Mouse (Mus musculus) gastrocnemius, adult 18-20 months (tissue): ENCODE measurements around the gene Ncam1. TPM values are rescaled to one million over a fixed set of nuclear protein-coding genes. Genes with fewer than 3 reads are reported as not detected.

Experiments
- DNase-seq: peaks from one replicate; pipeline ENCODE4 v3.0.0; 2021; ENCODE audit warnings: low spot score
- long read RNA-seq, 2 experiments: library from polyadenylated mRNA; stranded (forward); transcript quantifications; one replicate each; pipeline ENCODE4 v2.0.0; 2021
- total RNA-seq, 2 experiments: library from RNA; stranded (reverse); gene quantifications; 2 replicates each; pipeline ENCODE4 v1.2.3; 2021

Gene Ncam1
- total RNA-seq, result 10 to 100 TPM; 10.3 to 12.7 TPM
- long read RNA-seq, experiment 1, partial matches to known transcripts, result 1 of 1 reads
- long read RNA-seq, experiment 1, other reads (novel, unspliced or antisense), result 0 of 1 reads
- long read RNA-seq, experiment 2, result 0 reads

DNA sequence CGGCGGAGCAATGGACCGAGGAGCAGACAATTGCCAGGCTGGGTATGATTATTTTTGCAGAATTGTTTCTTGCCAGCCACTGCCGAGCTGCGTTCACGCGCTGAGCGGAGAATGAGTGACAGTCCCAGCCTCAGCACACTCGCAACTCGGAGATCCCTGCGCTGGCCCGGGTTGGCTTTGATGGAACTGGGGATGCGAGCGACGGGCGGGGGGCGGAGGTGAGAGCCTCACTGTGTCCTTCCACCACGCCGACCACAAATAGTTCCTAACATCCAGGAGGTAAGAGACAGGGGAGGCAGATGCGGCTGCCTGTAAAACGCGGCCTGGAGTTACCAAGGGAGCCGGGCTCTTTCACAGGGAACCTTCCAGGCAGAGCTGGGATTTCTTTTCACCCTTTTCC lies at the start of gene Ncam1:
Gene Ncam1 (minus strand): TSS at position 120 of the 400 bp plus-strand sequence.
- DNase-seq, result peak; percentile 58

DNA sequence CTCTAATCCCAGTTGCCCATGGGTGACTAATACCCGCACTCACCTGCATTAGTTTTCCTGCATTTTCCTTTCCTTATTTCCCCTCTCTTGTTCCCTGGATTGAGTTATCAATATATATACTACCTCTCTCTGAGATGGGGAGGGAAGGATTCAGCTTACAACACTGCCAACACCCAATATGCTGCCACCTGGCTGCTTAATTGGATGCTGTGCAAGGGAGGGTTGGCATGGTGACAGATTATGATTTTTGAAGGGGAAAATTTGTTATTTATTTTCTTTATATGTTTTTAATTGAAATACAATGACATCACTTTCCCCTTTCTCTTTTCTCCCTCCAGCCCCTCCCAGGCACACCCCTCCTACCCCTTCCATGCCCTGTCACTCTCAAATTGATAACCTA lies 35.3 kb upstream of the Ncam1 start:
- no peak for DNase-seq

DNA sequence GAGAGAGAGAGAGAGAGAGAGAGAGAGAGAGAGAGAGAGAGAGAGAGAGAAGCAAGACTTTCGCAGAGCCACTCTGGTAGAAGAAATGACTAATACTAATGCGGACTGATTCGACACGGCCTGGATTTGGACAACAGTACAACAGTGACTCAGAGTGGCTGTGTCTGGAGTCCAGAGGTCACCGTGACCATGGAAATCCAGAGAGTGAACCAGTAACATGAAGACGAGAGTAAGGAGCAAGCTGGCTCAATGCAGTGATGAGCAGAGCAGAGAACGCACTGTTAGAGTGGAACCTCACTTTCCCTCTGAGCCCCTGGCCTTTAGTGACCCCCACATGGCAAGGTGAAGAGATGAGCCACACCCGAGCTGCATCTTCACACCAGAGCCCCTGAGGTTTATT lies 28.9 kb upstream of the Ncam1 start:
- no peak for DNase-seq

DNA sequence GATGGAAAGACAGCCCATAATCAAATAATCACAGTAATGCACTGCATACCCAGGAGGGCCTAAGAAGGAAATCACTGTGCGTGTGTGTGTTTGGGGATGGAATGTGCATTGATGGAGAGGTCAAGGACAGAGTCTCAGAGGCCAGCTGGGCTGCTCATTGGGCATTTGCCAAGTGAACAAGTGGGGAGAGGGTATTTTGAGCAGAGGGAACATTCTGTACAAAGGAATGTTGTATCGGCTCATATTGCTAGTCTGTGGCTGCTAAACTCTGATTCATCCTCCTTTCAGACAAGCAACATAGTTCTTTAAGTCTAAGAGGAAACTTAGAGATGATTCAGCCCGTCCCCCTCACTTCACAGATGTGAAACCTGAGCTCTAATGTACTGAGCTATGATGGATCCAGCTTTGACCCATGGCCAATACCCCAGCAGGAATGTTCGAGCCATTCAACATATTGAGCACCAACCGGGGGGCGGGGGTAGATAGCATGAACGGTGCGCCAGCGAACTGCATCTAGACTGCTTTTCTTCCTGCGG lies 17.5 kb upstream of the Ncam1 start:
- no peak for DNase-seq

DNA sequence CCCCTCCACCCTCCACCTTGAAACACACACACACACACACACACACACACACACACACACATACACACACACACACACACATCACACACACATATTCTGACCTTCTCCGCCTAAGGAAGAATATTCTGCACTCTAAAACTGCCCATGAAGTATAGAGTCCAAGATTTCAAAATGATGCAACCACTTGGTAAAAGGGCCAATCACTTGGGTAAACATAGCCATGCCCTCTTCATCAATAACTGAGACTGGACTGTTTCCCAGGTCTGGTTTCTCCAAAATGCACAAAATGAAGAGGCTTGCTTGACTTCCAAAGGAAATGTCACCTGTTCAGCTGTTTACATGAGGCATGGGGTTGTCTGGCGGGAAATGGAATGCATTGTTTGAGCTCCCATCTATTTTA lies 15.7 kb upstream of the Ncam1 start:
- DNase-seq, result no peak

DNA sequence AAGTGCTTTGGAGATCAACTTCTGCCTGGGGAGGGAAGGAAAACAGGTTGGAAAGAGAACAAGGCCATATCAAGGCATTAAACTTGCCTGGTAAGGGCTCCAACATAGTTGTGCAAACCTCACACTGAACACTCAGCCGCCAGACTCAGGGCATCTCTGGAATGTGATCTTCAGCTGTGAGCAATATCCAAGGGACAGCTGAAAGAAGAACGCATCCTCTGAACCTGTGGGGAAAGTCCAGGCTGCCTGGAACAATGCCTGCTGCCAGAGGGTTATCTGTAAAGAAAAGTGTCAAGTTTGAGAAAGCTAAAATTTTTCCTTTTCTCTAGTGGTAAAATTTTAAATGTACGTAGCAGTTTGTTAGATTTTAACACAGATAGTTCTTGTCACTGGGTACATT lies 4.5 kb upstream of the Ncam1 start:
- no peak for DNase-seq

DNA sequence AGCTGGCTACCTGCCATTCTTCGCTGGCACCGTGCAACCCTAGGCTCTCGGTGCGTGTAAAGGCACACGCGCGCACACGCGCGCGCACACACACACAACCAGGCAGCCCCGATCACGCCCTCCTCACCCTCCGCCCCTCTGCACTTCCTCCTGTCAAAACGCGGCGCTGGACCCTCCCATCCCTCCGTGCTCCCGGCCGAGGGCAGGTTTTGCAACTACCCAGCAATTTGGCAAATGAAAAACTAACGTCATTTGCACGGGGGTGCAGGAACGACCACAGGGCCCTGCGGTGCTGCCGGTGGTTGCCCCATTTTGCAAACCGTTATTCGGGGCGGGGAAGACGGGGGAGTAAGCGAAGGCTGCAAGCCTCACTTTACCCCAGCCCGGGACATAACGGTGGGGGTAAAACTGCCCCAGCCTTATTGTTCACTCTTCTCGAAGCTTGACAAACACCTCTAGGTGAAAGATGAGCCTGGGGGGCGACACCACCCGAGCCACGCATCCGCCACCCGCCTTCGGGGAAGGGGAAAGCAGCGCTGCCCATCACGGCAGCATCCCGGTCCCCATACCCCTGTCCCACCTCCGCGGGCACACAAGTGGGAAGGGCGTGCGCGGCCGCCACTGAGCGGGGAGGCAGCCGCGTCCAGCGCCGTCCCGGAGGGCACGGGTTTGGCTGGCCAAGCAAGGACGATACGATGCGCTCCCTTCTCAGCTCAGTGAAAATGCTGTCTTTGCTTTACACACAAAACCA lies 729 bp downstream of the Ncam1 start:
- DNase-seq, result peak; percentile 29

DNA sequence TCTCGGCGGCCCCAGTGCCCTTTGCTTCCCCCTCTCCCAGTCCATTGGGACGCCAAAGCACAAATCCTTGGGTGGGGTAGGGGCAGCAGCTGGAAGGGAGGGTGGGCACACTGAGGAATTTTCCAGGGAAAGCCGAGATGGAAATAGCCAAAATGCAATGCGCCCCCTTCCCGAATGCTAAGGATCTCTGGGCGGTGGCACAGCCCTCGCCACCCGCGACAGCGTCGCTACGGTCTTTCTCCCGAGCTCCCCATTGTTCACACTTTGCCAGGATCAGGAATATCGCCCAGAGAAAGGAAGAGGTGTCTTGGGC lies 1.3 kb downstream of the Ncam1 start:
- DNase-seq, result no peak

DNA sequence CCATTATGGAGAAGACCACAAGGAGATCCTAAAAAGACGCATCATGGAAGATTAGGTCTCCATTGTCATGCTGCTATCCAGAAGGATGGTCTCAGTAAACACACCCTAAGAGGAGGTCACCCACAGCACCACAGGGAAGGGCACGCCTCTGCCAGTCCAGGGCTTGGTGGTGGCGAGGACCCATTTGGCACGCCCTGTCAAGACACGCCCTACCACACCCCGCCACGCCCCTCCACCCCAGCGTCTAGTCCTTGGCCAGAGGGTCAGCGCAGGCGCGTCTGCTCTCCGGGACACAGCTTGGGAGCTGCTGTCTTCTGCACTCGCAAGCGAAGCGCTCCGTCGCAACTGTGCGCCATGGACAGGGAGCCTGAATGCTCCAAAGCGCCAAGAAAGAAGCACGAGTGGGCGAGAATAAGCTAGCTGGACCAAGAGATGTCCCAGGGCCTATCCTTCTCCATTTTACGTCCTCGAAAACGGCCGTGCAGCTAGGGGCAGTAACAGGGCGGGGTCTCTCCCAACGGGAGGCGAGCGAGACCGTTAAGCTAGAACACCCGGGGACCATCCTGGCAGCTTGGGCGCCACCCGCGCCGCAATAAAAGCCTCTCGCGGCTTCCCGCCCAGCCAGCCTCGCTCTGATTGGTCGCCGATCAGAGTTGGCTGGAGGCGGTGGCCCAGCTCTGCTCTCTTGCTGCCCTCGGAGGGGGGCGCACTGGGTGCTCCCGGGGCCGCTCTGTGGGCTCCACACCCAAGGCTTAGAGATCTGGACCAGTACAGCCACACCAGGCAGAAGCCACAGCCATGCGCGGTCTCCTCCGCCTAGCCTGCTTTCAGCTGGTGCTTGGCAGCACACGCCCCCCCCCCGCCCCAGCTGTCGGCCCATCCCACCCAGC lies 1.9 kb downstream of the Ncam1 start:
- DNase-seq, result peak; percentile 31

DNA sequence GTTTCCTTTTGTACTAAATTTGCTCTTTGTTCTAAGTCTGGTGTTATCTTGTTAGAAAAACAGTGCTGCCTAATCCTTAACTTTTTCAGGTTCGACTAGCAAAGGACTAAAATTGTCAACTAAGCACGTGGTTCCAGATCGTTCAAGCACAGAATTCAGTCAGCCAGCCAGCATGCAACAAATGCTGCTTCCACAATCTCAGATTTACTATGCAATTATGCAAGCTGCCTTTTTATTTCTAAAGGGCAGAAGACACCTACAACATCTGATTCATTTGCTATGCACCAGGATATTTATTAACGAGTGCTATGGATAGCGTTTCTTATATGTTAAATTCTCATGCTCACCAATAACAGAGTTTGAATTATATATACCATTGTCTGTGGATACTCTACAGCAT lies 2.8 kb downstream of the Ncam1 start:
- DNase-seq, result no peak

DNA sequence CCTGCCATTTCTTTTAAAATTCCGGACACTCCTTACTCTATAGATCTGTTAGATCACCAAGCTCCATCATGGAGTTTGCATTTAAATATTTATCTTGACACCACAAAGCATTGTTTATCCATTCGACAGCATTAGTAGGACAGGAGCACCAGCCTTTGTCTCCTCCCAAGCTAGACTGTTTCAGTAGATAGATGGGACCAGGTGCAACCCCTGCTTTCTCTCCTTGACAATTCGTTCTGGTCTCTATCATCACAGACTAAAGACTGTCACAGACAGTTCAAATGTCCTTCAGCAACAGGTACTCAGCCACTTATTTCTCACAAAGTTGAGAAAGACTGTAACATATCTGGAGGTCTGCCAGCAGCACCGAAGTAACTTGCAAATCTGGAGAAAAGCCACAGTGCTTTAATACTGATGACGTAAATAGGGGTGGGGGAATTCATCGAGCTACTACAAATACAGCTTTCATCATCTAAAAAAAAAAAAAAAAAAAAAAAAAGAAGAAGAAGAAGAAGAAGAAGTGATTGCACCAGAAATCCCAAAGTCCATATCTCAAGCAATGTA lies 4.7 kb downstream of the Ncam1 start:
- no peak for DNase-seq

DNA sequence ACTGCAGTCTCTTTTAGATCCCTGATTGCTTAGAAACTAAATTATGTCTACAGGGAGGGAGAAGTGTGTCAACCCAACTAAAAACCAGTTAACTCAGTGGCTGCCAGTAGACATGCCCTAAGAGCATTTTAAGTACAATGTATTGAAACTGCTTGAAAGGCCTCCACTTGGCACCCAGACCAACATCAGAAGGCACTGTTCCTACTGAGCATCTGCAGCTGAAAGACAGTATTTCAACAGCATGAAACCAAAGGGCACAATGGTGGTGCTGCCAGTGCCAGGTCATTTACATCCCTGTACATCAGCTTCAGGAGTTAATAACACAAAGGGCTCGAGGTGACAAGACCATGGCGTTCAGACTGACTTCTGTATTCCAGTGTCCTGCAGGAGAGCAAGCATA lies 5.5 kb downstream of the Ncam1 start:
- DNase-seq, result no peak

DNA sequence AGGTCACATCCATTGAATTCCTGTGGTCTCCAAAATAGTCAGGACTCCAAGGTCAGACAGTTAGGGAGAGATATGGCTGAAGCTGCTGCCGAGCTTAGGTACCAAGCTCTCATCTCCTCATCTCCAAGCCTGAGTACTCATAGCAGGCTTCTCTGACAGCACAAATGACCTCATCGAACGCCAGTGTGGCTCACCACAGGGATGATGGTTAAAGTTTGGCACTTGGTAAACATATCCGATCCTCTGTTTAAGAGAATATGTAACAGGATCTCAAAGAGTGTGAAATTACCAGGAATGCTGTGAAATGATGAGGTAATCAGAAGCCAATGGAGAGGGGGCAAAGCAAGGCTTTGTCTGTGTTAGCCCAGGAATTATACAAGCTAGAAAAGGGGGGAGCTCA lies 6.1 kb downstream of the Ncam1 start:
- no peak for DNase-seq

DNA sequence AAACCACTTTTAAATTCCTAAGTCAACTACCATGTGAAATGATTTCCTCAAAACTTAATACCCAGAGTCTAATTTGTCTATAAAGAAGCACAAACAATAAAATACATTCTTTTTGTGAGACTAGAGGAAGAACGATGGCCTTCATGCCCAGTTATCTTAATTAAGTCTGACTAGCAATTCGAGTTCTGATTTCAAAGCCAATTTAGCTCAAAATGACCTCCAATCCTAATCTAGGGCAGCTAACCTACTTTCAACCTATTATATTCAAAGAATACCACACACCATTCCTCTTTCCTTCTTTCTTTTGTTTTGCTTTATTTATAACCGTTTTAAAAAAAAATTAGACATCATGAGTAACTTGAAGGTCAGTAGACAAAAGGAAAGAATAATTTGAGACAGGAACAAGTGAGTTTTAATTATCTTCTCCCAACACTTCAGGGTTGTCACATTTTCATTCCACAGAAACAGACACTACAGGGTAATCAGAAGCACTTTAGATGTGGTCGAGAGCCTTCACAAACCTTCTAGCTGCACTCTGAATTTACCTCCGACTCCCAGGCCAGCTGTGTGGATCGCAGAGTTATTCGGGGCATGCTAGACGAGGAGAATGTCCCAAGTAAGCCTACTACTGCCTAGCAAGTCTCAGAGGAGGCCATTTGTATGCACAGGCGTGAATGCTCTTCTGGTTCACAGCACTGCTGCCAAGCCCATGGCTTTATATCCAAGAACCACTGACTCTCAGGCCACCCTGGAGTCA lies 17.5 kb downstream of the Ncam1 start:
- DNase-seq, result no peak

DNA sequence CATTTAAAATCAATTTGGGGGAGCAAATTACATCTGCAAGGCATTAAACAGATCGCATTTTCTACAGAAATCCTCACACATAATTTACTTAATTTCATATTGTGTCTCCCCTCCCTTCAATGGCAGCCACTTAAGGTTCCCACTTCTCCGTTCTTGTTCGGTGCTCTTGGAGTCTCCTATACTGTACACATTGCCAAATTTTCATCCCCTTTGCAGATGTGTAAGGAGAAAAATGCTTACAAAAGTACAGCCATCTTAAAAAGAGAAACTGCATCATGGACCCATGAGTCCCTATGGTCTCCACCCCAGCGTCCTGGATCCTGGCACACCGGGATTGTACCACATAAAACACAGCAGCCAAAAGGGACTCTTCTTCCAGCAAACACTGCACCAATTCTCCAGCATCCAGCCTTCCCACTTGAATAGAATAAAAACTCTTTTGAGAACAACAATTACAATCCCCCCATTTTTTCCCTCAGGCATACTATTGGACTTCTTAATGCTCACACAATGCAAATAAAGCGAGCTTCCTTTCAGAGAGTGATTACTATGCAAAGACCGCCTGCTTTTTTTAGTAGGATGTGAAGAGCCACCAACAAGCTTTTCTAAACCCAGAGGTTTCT lies 21.6 kb downstream of the Ncam1 start:
- DNase-seq, result no peak

DNA sequence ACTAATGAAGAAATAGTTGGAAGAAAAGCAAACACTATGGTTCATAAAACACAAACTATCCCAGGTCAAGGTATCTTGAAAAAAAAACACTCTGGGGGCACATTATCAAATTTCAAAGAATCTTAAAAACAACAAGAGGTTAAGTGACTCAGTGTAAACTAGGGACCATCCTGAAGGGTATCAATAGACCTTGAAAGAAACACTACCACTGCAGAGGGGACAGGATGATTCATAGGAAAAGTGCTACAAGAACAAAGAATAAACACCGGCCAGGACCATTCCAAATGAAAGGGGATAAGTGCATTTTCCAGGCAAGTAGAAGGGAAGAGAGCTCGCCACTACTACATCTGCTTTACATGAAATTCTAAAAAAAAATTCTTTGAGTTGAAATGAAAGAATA lies 32.1 kb downstream of the Ncam1 start:
- DNase-seq, result no peak

DNA sequence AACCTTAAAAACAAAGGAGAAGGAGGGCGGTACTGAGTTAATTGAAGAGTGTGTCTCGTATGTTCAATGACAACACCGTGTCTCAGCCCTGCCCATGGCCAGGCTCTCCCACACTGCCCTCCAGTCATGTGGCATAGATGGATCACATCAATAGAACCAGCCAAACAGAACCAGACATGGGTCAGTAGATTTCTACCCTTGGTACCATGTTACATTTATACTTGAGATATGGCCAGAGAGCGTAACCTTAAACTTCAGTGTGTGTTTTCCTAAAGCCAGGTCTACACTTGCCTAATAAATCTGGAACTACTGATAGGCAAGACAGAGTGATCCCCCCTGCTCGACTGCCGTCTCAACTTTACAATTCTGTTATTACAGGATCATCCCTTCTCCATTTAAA lies 38.2 kb downstream of the Ncam1 start:
- DNase-seq, result no peak

DNA sequence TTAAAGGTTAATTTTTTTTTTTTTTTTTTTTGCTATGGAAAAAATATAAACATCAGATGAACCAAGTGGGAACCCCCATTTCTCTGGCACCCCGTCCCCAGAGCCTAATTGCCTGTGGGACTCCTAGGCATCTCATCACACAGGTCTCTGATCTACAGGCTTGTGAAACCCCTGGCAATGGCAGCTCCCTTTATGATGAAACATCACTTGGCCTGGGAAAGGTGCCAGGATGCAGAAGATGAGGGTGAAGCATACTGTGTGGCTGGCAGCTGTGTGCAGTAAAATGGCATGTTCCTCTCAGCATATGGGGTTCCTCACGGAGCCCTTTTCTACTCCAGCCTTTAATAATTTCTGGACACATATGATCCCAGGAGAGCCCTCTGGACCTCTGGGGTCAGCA lies 40.3 kb downstream of the Ncam1 start:
- DNase-seq, result no peak

DNA sequence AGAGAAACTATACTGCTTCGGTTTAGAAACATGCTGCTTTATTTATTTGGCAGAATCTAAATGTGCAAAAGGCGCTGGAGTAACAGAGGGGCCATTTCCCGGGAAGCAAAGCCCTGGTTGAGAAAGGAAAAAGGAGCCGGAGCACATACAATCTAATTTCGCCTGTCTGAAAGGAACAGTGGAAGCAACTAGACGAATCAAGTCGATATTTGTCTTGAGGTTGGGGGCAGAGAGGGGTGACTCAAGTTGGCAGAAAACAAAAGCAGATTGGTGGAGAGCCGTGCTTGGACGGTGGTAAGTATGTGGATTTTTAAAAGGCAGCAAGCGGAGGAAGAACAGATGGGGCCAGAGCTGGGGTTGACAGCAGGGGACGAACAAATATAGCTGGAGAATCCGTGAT lies 40.7 kb downstream of the Ncam1 start:
- DNase-seq, result no peak

DNA sequence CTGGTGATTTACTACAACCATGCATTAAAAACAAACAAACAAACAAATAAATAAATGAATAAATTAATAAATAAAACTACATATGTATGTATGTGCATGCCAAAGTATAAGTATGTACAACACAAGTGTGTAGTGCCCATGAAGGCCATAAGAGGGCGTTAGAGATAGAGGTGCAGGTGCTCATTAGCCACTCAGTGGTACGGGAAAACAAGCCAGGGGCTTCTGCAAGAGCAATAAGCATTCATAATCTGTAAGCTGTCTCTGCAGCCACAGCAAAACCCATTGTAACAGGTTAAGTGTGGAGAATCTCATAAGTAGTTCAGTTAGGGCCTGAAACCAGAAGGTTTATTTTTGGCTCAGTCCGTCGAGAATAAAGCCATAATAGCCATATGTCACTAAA lies 41.1 kb downstream of the Ncam1 start:
- DNase-seq, result no peak

DNA sequence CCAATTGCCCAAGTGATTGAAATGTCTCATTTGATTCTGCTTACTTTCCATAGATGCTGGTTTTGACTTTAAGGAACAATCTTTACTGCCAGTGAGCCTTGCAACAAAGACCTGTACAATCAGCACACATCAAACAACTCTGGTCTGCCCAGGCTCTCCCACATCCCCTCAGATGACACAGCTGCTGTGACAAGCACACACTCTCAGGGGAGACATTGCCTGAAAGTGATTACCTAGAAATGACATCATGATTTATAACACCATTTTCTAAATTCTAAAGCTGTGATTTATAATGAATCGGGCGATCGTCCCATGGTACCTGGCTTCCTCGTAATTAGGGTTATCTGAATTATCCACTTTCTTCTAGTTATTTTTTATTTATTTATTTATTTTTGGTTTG lies 42.0 kb downstream of the Ncam1 start:
- no peak for DNase-seq
